Mouse (Mus musculus): ENCODE results near the gene Gfy. TPM values are rescaled to one million over a fixed set of nuclear protein-coding genes. Genes with fewer than 3 reads are reported as not detected.

Gene Gfy
- polyA plus RNA-seq, 1 experiment from 2014 or later, result 0.52 TPM

DNA sequence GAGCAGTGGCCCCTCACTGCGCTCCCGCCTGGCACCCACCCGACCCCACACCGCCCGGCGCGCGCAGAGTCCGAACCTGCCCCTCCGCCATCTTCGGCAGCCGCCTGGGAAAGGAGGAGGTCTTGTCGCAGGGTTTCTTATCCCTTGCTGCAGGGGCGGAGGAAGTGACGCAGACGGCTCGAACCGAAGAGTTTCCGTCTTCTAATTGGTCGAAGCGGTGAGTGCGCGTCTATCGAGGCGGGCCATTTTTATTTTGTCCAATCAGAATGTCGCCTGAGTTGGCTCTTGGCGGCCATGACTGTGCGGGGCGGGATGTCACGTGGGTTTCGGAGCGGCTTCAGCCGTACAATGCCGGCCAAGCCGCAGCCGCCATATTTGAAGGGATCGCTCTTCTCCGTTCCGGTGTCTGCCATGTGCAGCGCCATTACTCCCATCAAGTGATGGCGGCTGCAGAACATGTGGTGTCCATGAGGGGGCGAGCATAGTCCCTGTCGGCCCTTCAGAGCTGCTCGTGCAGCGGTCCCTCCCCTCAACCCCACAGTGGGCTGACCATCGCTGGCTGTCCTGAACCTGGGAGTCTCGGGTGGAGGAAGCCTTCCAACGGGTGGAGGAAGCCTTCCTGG lies 50.6 kb downstream of the Gfy start, which contains the start of gene Rpl13a:
Rpl13a (minus strand) TSS at position 138 of the 623 bp plus-strand sequence.
- Histone ChIP-seq H3K4me1 (peaks cover 39% of the 10 kb centered on the region), H3K4me2 (peak within 1 kb of the TSS; percentile 87), H3K4me3 (replicated peaks) (peak within 1 kb of the TSS; percentile 83), H3K9me3 (no peaks in the 10 kb centered on the region), H3K9ac (peak within 1 kb of the TSS; percentile 99), H3K27ac (peak within 1 kb of the TSS; percentile 95), H3K27me3 (no peaks in the 10 kb centered on the region; the same call in 1 of the 2 replicates), H3K36me3 (replicated peaks) (peaks cover 29% of the 10 kb centered on the region)
- peak; percentile 94 for ATAC-seq (ENCODE audit: low FRiP score)
- under 1% methylated on average over 48 of the region's 48 CpGs for WGBS

DNA sequence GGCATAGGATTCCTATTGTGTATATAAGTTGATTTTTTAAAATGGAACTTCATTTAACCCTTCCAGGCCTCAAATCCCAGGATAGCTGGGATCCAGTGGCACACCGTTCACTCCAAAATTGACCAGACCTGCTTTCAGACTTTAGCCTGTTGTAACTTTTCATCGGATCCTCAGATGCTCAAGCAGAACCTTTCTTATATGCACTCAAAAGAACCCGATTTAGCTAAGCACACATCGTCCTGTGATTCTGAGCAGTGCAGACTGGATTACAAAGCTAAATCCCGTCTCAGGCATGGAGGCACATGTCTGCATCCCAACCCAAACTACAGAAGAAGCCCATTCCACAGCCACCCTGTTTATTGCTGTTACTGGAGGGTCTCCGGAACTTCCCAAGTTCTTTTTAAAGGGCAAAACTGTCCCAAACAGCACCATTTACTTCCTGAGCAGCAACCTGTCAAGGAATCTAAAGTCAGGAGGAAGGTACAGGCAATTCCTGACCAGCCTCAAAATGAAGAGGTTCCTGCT lies 51.6 kb downstream of the Gfy start:
- Histone ChIP-seq H3K9me3 (no peaks in the 10 kb centered on the region), H3K4me1 (peaks cover 46% of the 10 kb centered on the region), H3K9ac (peak overlapping the region; percentile 99), H3K27ac (peak overlapping the region; percentile 91), H3K4me2 (peak overlapping the region; percentile 87), H3K4me3 (replicated peaks) (peak overlapping the region; percentile 83), H3K27me3 (no peaks in the 10 kb centered on the region; the same call in 1 of the 2 replicates), H3K36me3 (replicated peaks) (peaks cover 35% of the 10 kb centered on the region)
- no peak for ATAC-seq (ENCODE audit: low FRiP score)
- WGBS, result under 1% methylated on average over 6 of the region's 6 CpGs

DNA sequence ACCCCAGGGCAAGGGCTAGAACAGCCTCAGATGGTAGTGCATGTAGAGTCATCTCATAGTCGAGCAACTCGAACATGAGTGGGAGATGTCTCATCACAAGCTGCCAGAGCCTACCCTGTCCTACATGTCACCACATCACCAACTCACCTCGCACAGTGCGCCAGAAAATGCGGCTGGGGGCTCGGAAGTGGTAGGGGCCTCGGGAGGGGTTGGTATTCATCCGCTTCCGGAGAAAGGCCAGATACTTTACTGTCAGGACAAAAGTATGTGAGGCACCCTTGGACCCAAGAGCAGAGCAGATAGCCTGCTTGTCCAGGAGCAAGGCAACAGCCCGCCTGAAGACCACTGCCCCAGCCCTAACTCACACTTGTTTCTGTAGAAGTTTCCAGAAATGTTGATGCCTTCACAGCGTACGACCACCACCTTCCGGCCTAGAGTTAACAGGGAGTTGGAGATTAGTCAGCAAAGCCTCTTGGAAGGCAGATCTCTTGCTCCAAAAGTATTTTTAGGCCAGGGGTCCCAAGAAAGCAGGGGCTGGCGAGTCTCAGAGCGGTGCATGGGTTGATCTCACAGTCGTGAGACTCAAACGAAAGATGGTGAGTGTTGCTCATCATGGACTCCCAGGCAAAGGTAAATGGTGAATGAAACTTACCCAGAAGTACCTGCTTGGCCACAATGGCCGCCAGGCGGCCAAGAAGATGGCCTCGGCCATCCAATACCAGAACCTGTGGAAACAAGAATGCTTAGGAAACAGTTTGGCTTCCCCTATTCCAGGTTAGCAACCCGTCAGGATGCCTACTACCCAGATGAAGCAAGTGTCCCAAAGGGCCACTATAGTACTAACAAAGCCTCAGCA lies 52.3 kb downstream of the Gfy start:
- ATAC-seq (ENCODE audit: low FRiP score), result no peak
- Histone ChIP-seq H3K9ac (peak overlapping the region; percentile 99), H3K27me3 (no peaks in the 10 kb centered on the region; the same call in 1 of the 2 replicates), H3K4me1 (peaks cover 51% of the 10 kb centered on the region), H3K4me3 (replicated peaks) (peak overlapping the region; percentile 83), H3K36me3 (replicated peaks) (peaks cover 42% of the 10 kb centered on the region), H3K27ac (peak overlapping the region; percentile 91), H3K4me2 (peak overlapping the region; percentile 87), H3K9me3 (no peaks in the 10 kb centered on the region)
- 47% methylated on average over 21 of the region's 21 CpGs for WGBS

Small RNA genes lying within 50 kb of the gene (microRNA-seq; reads per million reads assigned to microRNA genes)
- 20.1 reads per million, percentile 34 among the genes with 10 or more reads in this experiment for gene Mir5121
- not detected for gene Mir7055

Other genes starting within 250 kb of the Gfy start
- 0.27 TPM in 1 of 2 replicates, not detected in the other for gene Tsks, start 236.4 kb downstream of the Gfy start, polyA plus RNA-seq (2016; fragmentation: Nextera tagmentation; extraction: Ambion mirVana)
- gene Cpt1c, start 204.7 kb downstream of the Gfy start, polyA plus RNA-seq (2016; fragmentation: Nextera tagmentation; extraction: Ambion mirVana), result 35.1 and 38.1 TPM in 2 replicates
- 585 and 631 TPM in 2 replicates for gene Prmt1, start 193.0 kb downstream of the Gfy start, polyA plus RNA-seq (2016; fragmentation: Nextera tagmentation; extraction: Ambion mirVana)
- gene Irf3, start 181.9 kb downstream of the Gfy start, polyA plus RNA-seq (2016; fragmentation: Nextera tagmentation; extraction: Ambion mirVana), result 72.4 and 73.0 TPM in 2 replicates
- 57.8 and 66.4 TPM in 2 replicates for gene Bcl2l12, start 180.9 kb downstream of the Gfy start, polyA plus RNA-seq (2016; fragmentation: Nextera tagmentation; extraction: Ambion mirVana)
- 47.4 and 52.0 TPM in 2 replicates for gene Scaf1, start 163.2 kb downstream of the Gfy start, polyA plus RNA-seq (2016; fragmentation: Nextera tagmentation; extraction: Ambion mirVana)
- gene Rras, start 161.6 kb downstream of the Gfy start, polyA plus RNA-seq (2016; fragmentation: Nextera tagmentation; extraction: Ambion mirVana), result 11.4 and 13.8 TPM in 2 replicates
- 13.1 and 13.6 TPM in 2 replicates for gene Prr12, start 126.7 kb downstream of the Gfy start, polyA plus RNA-seq (2016; fragmentation: Nextera tagmentation; extraction: Ambion mirVana)
- 53.7 and 54.4 TPM in 2 replicates for gene Nosip, start 117.1 kb downstream of the Gfy start, polyA plus RNA-seq (2016; fragmentation: Nextera tagmentation; extraction: Ambion mirVana)
- gene Prrg2, start 116.9 kb downstream of the Gfy start, polyA plus RNA-seq (2016; fragmentation: Nextera tagmentation; extraction: Ambion mirVana), result 17.1 and 18.2 TPM in 2 replicates
- gene Rcn3, start 87.3 kb downstream of the Gfy start, polyA plus RNA-seq (2016; fragmentation: Nextera tagmentation; extraction: Ambion mirVana), result 80.5 and 101 TPM in 2 replicates
- 8.3 and 9.6 TPM in 2 replicates for gene Fcgrt, start 75.7 kb downstream of the Gfy start, polyA plus RNA-seq (2016; fragmentation: Nextera tagmentation; extraction: Ambion mirVana)
- 1,226 and 1,285 TPM in 2 replicates for gene Rps11, start 55.1 kb downstream of the Gfy start, polyA plus RNA-seq (2016; fragmentation: Nextera tagmentation; extraction: Ambion mirVana)
- 1,106 and 1,135 TPM in 2 replicates for gene Rpl13a, start 50.8 kb downstream of the Gfy start, polyA plus RNA-seq (2016; fragmentation: Nextera tagmentation; extraction: Ambion mirVana)
- gene Gm45713, start 43.3 kb downstream of the Gfy start, polyA plus RNA-seq (2016; fragmentation: Nextera tagmentation; extraction: Ambion mirVana), result 0.27 TPM in 1 of 2 replicates, not detected in the other
- gene Flt3l, start 43.1 kb downstream of the Gfy start, polyA plus RNA-seq (2016; fragmentation: Nextera tagmentation; extraction: Ambion mirVana), result 0.21 and 0.72 TPM in 2 replicates
- 95.0 and 97.5 TPM in 2 replicates for gene Pih1d1, start 25.3 kb downstream of the Gfy start, polyA plus RNA-seq (2016; fragmentation: Nextera tagmentation; extraction: Ambion mirVana)
- gene Aldh16a1, start 25.0 kb downstream of the Gfy start, polyA plus RNA-seq (2016; fragmentation: Nextera tagmentation; extraction: Ambion mirVana), result 41.9 and 42.9 TPM in 2 replicates
- 6.3 and 7.9 TPM in 2 replicates for gene Slc17a7, start 15.6 kb downstream of the Gfy start, polyA plus RNA-seq (2016; fragmentation: Nextera tagmentation; extraction: Ambion mirVana)
- gene Pth2, start 1.4 kb upstream of the Gfy start, polyA plus RNA-seq (2016; fragmentation: Nextera tagmentation; extraction: Ambion mirVana), result 0.45 and 1.5 TPM in 2 replicates
- gene Ccdc155, start 25.3 kb upstream of the Gfy start, polyA plus RNA-seq (2016; fragmentation: Nextera tagmentation; extraction: Ambion mirVana), result 1.2 TPM in 2 replicates
- 0.72 and 0.78 TPM in 2 replicates for gene Dkkl1, start 32.6 kb upstream of the Gfy start, polyA plus RNA-seq (2016; fragmentation: Nextera tagmentation; extraction: Ambion mirVana)
- 245 and 256 TPM in 2 replicates for gene Tead2, start 36.2 kb upstream of the Gfy start, polyA plus RNA-seq (2016; fragmentation: Nextera tagmentation; extraction: Ambion mirVana)
- gene Cd37, start 59.5 kb upstream of the Gfy start, polyA plus RNA-seq (2016; fragmentation: Nextera tagmentation; extraction: Ambion mirVana), result 1.2 and 1.3 TPM in 2 replicates
- gene Slc6a16, start 61.5 kb upstream of the Gfy start, polyA plus RNA-seq (2016; fragmentation: Nextera tagmentation; extraction: Ambion mirVana), result 0.09 and 0.20 TPM in 2 replicates
- gene Slc6a21, start 97.9 kb upstream of the Gfy start, polyA plus RNA-seq (2016; fragmentation: Nextera tagmentation; extraction: Ambion mirVana), result not detected in 2 replicates
- 4.6 and 6.6 TPM in 2 replicates for gene Trpm4, start 154.2 kb upstream of the Gfy start, polyA plus RNA-seq (2016; fragmentation: Nextera tagmentation; extraction: Ambion mirVana)
- 0.13 and 0.20 TPM in 2 replicates for gene Hrc, start 155.7 kb upstream of the Gfy start, polyA plus RNA-seq (2016; fragmentation: Nextera tagmentation; extraction: Ambion mirVana)
- gene Ppfia3, start 187.4 kb upstream of the Gfy start, polyA plus RNA-seq (2016; fragmentation: Nextera tagmentation; extraction: Ambion mirVana), result 12.6 and 14.9 TPM in 2 replicates
- 3.1 TPM in 2 replicates for gene Lin7b, start 191.0 kb upstream of the Gfy start, polyA plus RNA-seq (2016; fragmentation: Nextera tagmentation; extraction: Ambion mirVana)
- gene Snrnp70, start 216.2 kb upstream of the Gfy start, polyA plus RNA-seq (2016; fragmentation: Nextera tagmentation; extraction: Ambion mirVana), result 313 and 314 TPM in 2 replicates
- gene Kcna7, start 226.1 kb upstream of the Gfy start, polyA plus RNA-seq (2016; fragmentation: Nextera tagmentation; extraction: Ambion mirVana), result not detected in 2 replicates
- 0.32 and 0.65 TPM in 2 replicates for gene Ntf5, start 234.1 kb upstream of the Gfy start, polyA plus RNA-seq (2016; fragmentation: Nextera tagmentation; extraction: Ambion mirVana)
- gene Lhb, start 241.3 kb upstream of the Gfy start, polyA plus RNA-seq (2016; fragmentation: Nextera tagmentation; extraction: Ambion mirVana), result 0.50 TPM in 1 of 2 replicates, not detected in the other

All from forebrain, embryonic 12.5 days (tissue).